Mouse (Mus musculus): ENCODE data around the gene Tenm4.

DNA sequence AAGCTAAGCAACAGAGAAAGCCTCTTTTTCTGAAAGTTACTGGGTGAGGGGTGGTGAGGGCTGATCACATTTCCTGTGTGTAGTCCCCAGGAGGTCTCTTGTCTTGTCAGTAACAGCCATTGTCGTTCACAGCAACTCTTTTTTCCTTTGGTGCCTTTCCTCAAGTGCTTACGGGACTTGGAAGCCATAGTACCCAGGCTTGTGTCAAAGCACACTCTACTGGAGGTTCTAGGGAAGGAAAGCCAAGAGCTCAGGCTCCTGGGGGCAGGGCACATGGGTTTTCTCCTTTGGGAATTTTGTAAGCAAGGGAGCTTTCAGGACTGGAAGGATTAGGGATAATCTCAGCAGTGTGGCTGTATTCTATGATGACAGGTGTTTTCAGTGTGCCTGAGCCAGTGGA is 103.4 kb downstream of the Tenm4 start:
- TF ChIP-seq POLR2A (IDR thresholded peaks at IDR 0.05; ENCODE audit: borderline replicate concordance, insufficient read depth, low read length) (no peak), CTCF (IDR thresholded peaks at IDR 0.05; ENCODE audit: borderline replicate concordance, insufficient read depth, low read depth, low read length) (no peak)
